Mouse (Mus musculus) midbrain, embryonic 13.5 days (tissue): ENCODE measurements around the gene Dbndd1. TPM values are rescaled to one million over a fixed set of nuclear protein-coding genes. Genes with fewer than 3 reads are reported as not detected.

Experiments
- ATAC-seq: fragments of 200-750 bp; cut with Nextera tagmentation; 2 replicates; pipeline ENCODE4 v1.8.0; 2017; ENCODE audit warnings: mild to moderate bottlenecking, moderate TSS enrichment, moderate library complexity
- H3K27ac ChIP-seq: fragments of 300-500 bp; sonication (generic); 2 replicates; pipeline ENCODE4 v1.5.1; 2015; ENCODE audit warnings: inconsistent platforms, mild to moderate bottlenecking, moderate library complexity
- H3K27me3 ChIP-seq: fragments of 300-500 bp; sonication (generic); 2 replicates; pipeline ENCODE4 v1.6.1; 2015; ENCODE audit warnings: mild to moderate bottlenecking, inconsistent platforms
- H3K36me3 ChIP-seq: fragments of 300-500 bp; sonication (generic); 2 replicates; pipeline ENCODE4 v1.6.1; 2015; ENCODE audit warnings: mild to moderate bottlenecking, inconsistent platforms
- H3K4me1 ChIP-seq: fragments of 300-500 bp; sonication (generic); replicated peaks from 2 replicates; pipeline ENCODE4 v1.6.1; 2015; ENCODE audit warnings: inconsistent platforms
- H3K4me2 ChIP-seq: fragments of 300-500 bp; sonication (generic); replicated peaks from 2 replicates; pipeline ENCODE4 v1.6.1; 2015; ENCODE audit warnings: moderate library complexity, mild to moderate bottlenecking, inconsistent platforms
- H3K4me3 ChIP-seq: fragments of 300-500 bp; sonication (generic); replicated peaks from 2 replicates; pipeline ENCODE4 v1.5.1; 2015; ENCODE audit warnings: mild to moderate bottlenecking, inconsistent platforms
- H3K9ac ChIP-seq: fragments of 300-500 bp; sonication (generic); replicated peaks from 2 replicates; pipeline ENCODE4 v1.6.1; 2015; ENCODE audit warnings: mild to moderate bottlenecking, inconsistent platforms
- H3K9me3 ChIP-seq: fragments of 300-500 bp; sonication (generic); 2 replicates; pipeline ENCODE4 v1.6.1; 2016; ENCODE audit warnings: mild to moderate bottlenecking, inconsistent platforms
- WGBS: fragments of 180-500 bp; shearing (Covaris S2); methylation state at CpG from one replicate; pipeline ENCODE4 v1.1.7; 2015; 5-methylcytosine and 5-hydroxymethylcytosine counted together
- polyA plus RNA-seq: library from polyadenylated mRNA; unstranded; fragments of >200 nt; fragmentation: Nextera tagmentation; extraction: Ambion mirVana; gene quantifications from 2 replicates; pipeline ENCODE4 v1.2.1, GENCODE M21; 2015

The Dbndd1 gene
- polyA plus RNA-seq, 1 experiment from 2014 or later: 93.3 TPM

DNA sequence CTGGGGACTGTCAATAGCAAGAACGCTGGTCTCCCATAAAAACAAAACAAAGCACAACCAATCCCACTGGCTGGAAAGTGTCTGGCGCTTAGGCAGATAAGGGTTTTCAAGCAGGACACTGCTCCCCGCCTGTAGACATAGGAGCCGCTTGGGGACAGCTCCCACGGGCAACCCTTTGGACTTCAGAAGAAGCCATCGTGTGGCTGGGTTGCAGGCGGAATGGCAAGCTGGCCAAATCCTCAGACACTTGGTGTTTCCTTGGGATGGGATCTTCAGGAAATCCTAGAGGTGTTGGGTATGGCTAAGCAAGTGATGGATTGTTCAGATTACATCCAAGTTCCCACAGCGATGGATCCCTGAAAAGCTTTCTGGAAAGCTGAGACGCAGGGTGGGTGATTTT, 1.1 kb downstream of the Dbndd1 start:
- no peak for ATAC-seq
- Histone ChIP-seq H3K9ac (peak overlapping the region; percentile 96), H3K36me3 (peaks cover 23% of the 10 kb centered on the region), H3K27me3 (peaks cover 10% of the 10 kb centered on the region), H3K4me3 (peak overlapping the region; percentile 87), H3K4me1 (peaks cover 34% of the 10 kb centered on the region), H3K27ac (peak overlapping the region; percentile 97), H3K9me3 (no peaks in the 10 kb centered on the region), H3K4me2 (peak overlapping the region; percentile 82)
- WGBS: 1% methylated on average over 9 of the region's 9 CpGs

DNA sequence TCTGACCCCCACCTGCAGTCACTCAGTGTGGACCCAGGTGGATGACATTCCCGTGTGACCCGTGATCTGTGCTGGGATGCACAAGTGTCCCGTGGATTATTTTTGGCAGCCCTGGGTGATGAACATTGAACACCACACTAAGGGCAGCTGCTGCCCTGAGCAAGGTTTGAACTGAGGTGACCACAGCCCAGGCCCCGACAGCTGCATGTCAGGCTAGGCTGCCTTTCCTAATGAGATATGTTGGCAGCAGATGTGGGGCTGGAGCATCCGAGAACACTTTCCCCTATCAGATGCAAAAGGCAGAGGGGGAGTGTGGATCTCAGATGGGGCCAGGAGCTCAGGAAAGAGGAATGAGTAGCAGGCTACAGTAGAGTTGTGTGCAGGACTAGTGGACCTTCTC, 4.4 kb downstream of the Dbndd1 start:
- Histone ChIP-seq H3K9me3 (no peaks in the 10 kb centered on the region), H3K27me3 (no peaks in the 10 kb centered on the region), H3K9ac (no peak overlapping the region), H3K27ac (no peak overlapping the region), H3K4me3 (no peak overlapping the region), H3K4me2 (no peak overlapping the region), H3K36me3 (peaks cover 56% of the 10 kb centered on the region), H3K4me1 (peaks cover 24% of the 10 kb centered on the region)
- 85% methylated on average over 5 of the region's 5 CpGs for WGBS
- no peak for ATAC-seq

DNA sequence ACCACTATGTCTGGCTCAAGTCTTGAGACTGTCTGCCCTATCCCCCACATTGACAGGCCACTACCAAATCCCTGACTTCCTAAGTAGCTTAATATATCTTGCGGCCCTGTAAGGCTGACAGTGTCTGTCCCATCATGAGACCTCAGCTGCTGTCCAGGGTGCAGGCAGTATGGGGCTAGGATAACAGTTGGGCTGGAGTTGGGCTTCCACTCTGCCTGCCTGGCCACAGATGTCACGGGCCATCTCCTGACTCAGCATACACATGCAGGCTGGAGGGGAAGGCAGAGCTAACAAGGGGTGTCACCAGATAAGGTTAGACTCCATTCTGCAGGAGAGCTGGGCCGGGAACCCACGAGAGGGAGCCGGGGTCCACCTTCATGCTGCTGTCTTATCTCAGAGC, 8.1 kb downstream of the Dbndd1 start:
- no peaks in the 10 kb centered on the region for H3K27me3 ChIP-seq
- no peak overlapping the region for H3K27ac ChIP-seq
- no peak overlapping the region for H3K4me2 ChIP-seq
- H3K4me3 ChIP-seq: no peak overlapping the region
- no peaks in the 10 kb centered on the region for H3K9me3 ChIP-seq
- H3K9ac ChIP-seq: no peak overlapping the region
- ATAC-seq: no peak
- WGBS: 96% methylated on average over 5 of the region's 5 CpGs
- no peaks in the 10 kb centered on the region for H3K4me1 ChIP-seq
- peaks cover 92% of the 10 kb centered on the region for H3K36me3 ChIP-seq

- no peak overlapping the region for H3K9ac ChIP-seq
- no peak overlapping the region for H3K4me3 ChIP-seq
- H3K4me1 ChIP-seq: no peaks in the 10 kb centered on the region
- H3K36me3 ChIP-seq: peaks cover 99% of the 10 kb centered on the region
- 89% methylated on average over 9 of the region's 9 CpGs for WGBS
- H3K4me2 ChIP-seq: no peak overlapping the region
- H3K9me3 ChIP-seq: no peaks in the 10 kb centered on the region
- no peaks in the 10 kb centered on the region for H3K27me3 ChIP-seq
- no peak overlapping the region for H3K27ac ChIP-seq
- no peak for ATAC-seq
Observed at GRCm38 (mm10) chr8:123505695-123506094, 9.6 kb downstream of the Dbndd1 start.

- ATAC-seq: no peak
- H3K27ac ChIP-seq: 0 out of 2 replicates have a peak overlapping the region, but pooled peaks have one; percentile 14
Observed at GRCm38 (mm10) chr8:123505267-123505666, 10.0 kb downstream of the Dbndd1 start.

GRCm38 (mm10) chr8:123504591-123505195, 10.6 kb downstream of the Dbndd1 start:
- 92% methylated on average over 9 of the region's 9 CpGs for WGBS
- Histone ChIP-seq H3K36me3 (peaks cover 100% of the 10 kb centered on the region), H3K4me2 (no peak overlapping the region), H3K27me3 (no peaks in the 10 kb centered on the region), H3K4me1 (no peaks in the 10 kb centered on the region), H3K27ac (0 out of 2 replicates have a peak overlapping the region, but pooled peaks have one; percentile 14), H3K4me3 (no peak overlapping the region), H3K9ac (no peak overlapping the region), H3K9me3 (no peaks in the 10 kb centered on the region)
- ATAC-seq: peak; percentile 34; the same call in 1 of the 2 replicates

More at GRCm38 (mm10) chr8:123505267-123505666, 10.0 kb downstream of the Dbndd1 start:
- no peaks in the 10 kb centered on the region for H3K9me3 ChIP-seq
- H3K4me1 ChIP-seq: no peaks in the 10 kb centered on the region
- H3K36me3 ChIP-seq: peaks cover 100% of the 10 kb centered on the region
- H3K27me3 ChIP-seq: no peaks in the 10 kb centered on the region
- WGBS: 83% methylated on average over 4 of the region's 4 CpGs
- H3K9ac ChIP-seq: no peak overlapping the region
- H3K4me2 ChIP-seq: no peak overlapping the region
- no peak overlapping the region for H3K4me3 ChIP-seq

GRCm38 (mm10) chr8:123503801-123504467, 11.3 kb downstream of the Dbndd1 start:
- Histone ChIP-seq H3K27ac (no peak overlapping the region), H3K4me2 (no peak overlapping the region), H3K9me3 (no peaks in the 10 kb centered on the region), H3K36me3 (peaks cover 100% of the 10 kb centered on the region), H3K4me1 (no peaks in the 10 kb centered on the region), H3K9ac (no peak overlapping the region), H3K27me3 (no peaks in the 10 kb centered on the region), H3K4me3 (no peak overlapping the region)
- 100% methylated on average over 6 of the region's 6 CpGs for WGBS
- ATAC-seq: peak; percentile 53; the same call in 1 of the 2 replicates

GRCm38 (mm10) chr8:123502192-123502591, 13.1 kb downstream of the Dbndd1 start:
- H3K27ac ChIP-seq: no peak overlapping the region
- 95% methylated on average over 5 of the region's 5 CpGs for WGBS
- no peaks in the 10 kb centered on the region for H3K9me3 ChIP-seq
- no peaks in the 10 kb centered on the region for H3K4me1 ChIP-seq
- H3K4me2 ChIP-seq: no peak overlapping the region
- no peak for ATAC-seq
- H3K27me3 ChIP-seq: no peaks in the 10 kb centered on the region
- peaks cover 98% of the 10 kb centered on the region for H3K36me3 ChIP-seq
- no peak overlapping the region for H3K4me3 ChIP-seq
- H3K9ac ChIP-seq: no peak overlapping the region

- Histone ChIP-seq H3K9ac (no peak overlapping the region), H3K4me2 (no peak overlapping the region), H3K36me3 (peaks cover 98% of the 10 kb centered on the region), H3K27me3 (no peaks in the 10 kb centered on the region), H3K9me3 (no peaks in the 10 kb centered on the region), H3K27ac (no peak overlapping the region), H3K4me1 (no peaks in the 10 kb centered on the region), H3K4me3 (no peak overlapping the region)
- 95% methylated on average over 11 of the region's 11 CpGs for WGBS
- no peak for ATAC-seq
Observed at GRCm38 (mm10) chr8:123499556-123499955, 15.7 kb downstream of the Dbndd1 start.

GRCm38 (mm10) chr8:123498963-123499362, 16.3 kb downstream of the Dbndd1 start:
- Histone ChIP-seq H3K4me2 (no peak overlapping the region), H3K27ac (no peak overlapping the region), H3K4me1 (no peaks in the 10 kb centered on the region), H3K36me3 (peaks cover 98% of the 10 kb centered on the region), H3K27me3 (no peaks in the 10 kb centered on the region), H3K9ac (no peak overlapping the region), H3K9me3 (no peaks in the 10 kb centered on the region), H3K4me3 (no peak overlapping the region)
- 93% methylated on average over 11 of the region's 11 CpGs for WGBS
- ATAC-seq: no peak

DNA sequence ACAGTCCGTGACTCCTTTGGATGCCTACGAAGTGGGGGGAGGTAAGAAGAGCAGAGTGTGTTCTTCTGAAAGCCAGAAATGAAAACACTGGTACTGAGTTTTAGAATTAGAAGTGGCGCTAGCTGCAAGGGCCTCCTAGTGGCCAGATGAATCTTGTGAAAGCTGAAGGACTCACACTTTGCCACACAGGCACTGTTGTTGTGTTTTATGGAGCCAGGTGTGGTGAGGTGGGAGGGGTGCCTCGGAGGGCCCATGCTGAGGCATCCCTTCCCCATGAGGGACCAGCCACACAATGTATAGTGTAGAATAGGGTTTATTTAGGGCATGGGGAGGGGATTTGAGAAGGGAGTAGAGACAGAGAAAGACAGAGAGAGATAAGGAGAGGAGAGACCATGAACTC, 17.6 kb downstream of the Dbndd1 start:
- no peaks in the 10 kb centered on the region for H3K4me1 ChIP-seq
- H3K36me3 ChIP-seq: peaks cover 98% of the 10 kb centered on the region
- H3K27ac ChIP-seq: no peak overlapping the region
- no peak overlapping the region for H3K4me3 ChIP-seq
- H3K27me3 ChIP-seq: no peaks in the 10 kb centered on the region
- no peak for ATAC-seq
- 93% methylated on average over 4 of the region's 4 CpGs for WGBS
- H3K9ac ChIP-seq: no peak overlapping the region
- no peak overlapping the region for H3K4me2 ChIP-seq
- H3K9me3 ChIP-seq: no peaks in the 10 kb centered on the region

DNA sequence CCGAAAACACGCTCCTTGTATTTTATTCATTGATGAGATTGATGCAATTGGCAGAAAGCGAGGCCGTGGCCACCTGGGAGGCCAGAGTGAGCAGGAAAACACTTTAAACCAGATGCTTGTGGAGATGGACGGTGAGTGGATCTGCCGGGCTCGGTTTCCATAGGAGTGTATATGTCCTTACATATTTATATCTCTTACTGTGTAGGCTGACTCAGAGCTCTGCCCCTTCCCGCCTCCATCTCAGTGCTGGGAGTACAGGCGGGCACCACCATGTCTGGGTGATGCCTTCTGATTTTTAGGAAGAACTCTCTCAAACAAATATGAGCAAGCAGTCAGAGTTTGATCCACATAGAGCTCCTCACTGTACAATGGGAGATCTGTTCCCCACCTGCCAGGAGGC, 22.4 kb downstream of the Dbndd1 start:
- 93% methylated on average over 9 of the region's 9 CpGs for WGBS
- no peak overlapping the region for H3K4me3 ChIP-seq
- H3K4me2 ChIP-seq: no peak overlapping the region
- no peak for ATAC-seq
- peaks cover 97% of the 10 kb centered on the region for H3K36me3 ChIP-seq
- no peak overlapping the region for H3K9ac ChIP-seq
- H3K27ac ChIP-seq: no peak overlapping the region
- no peaks in the 10 kb centered on the region for H3K4me1 ChIP-seq
- H3K27me3 ChIP-seq: no peaks in the 10 kb centered on the region
- no peaks in the 10 kb centered on the region for H3K9me3 ChIP-seq
